Mouse (Mus musculus): ENCODE measurements around the gene Atp5s.

Atp5s gene

GRCm38 (mm10) chr12:69781935-69782650, 57.3 kb downstream of the Atp5s start:
- no peak for DNase-seq

GRCm38 (mm10) chr12:69783247-69784025, 58.7 kb downstream of the Atp5s start:
- no peak for DNase-seq

DNA sequence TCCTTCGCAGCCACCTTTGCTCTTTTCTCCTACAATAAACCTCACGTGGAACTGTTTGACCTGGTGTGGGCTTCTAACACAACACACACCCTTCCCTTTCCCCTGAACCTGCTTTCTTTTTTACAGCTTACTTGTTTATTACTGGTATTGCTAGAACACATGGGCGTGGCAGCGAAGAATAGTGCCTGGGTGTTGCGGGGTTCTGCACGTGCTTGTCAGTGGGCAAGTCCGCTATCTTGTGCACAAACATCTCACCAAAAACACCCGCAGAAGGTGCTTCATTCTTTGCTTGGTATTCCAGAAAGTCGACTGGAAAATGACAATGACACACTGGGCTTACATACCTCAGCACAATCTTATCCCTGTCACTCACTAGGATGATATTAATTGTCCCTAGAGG, 60.7 kb downstream of the Atp5s start:
- no peak for DNase-seq

DNA sequence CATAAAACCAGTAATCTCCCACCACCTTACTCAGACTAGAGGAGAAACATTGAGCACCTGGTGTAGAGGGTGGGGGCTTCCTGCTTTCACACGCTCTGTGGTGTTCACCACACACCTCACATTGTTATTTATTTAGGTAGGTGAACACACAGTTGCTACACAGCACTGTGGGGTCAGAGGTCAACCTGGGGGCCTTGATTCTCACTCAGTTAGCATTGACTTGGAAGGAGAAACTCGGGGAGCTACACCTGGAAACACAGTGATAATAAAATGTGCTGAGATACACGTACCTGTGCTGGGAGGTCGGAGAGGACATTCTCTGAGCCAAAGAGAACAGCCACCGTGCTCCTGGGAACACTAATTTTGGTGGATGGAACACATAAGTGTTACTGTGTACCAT, 63.6 kb downstream of the Atp5s start:
- no peak for DNase-seq

DNA sequence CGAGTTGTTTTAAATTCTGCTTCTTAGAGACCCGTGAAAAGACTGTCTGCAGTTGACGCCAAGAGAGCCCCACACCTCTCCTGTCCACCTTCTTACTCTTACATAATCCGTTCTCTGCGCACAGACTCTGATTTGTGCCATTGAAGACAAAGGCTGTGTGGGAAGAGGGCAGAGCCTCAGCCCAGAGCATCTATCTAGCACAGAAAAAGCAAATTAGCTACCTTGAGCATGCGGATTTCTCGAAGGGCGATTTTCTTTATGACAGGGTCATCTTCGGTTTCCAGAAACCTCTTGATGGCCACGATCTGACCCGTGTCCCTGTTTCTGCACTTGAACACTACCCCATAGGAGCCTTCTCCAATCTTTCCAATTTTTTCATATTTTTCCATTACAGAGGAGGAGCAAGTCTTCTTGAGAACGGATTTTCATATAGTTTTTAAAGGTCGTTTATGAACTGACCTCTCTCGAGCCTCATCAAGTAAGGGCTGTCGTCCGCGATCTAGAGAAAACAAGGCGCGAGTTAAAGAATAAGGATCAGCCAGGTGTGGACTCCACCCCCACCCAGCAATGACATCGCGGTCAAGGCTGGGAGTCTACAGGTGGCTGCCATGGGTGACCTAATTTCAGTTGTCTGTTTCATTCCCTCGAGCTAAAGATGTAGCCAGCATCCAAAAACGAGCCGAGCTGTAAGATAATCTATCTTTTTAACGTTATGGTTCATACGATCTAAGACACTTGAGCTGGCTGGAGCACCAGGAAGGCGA, 65.2 kb downstream of the Atp5s start:
- DNase-seq: no peak

DNA sequence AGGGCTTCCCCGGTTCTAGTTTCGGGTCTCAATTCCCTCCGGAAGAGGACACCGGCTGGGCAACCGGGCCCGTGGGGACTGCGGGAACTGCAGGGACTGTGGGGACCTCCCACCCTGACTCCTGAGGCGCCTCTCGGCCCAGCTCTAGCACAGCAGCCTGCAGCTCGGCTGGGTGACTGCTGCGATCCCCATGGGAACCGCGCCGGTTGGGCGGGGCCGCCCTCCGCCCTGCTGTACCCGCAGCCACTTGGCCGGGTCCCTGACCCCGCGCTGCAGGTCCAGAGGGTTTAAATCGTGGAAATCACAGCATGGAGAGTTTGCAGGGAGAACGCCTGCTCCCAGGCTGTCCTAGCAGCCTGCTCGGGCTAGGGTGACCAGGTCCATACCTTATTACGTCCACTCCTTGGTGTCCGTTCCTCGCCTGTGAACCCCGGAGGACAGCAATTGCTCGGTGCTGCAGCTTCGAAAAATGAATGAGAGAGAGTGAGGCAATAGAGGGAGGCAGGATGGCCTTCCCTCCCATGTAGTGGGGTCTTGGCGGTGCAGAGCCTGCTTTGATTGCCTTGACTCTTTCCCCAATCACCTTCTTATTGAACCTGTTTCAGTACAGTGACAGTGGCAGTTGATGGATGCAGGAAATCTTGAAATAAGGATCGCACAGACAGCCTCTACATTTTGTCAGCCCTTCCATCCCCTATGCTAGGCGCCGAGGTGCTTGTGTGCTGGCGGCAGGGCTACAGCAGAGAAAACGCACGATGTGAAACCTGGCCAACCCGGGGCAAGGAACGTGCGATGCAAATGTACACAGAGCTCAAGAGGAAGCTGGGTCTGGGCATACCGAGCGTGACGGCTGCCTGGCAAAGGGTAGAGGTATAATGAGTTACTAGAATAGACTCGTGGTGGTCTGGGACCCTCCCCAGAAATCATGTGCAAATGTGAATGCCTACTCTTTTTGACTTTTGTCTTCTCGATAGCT, 66.1 kb downstream of the Atp5s start, which contains the start of gene Cdkl1:
Gene Cdkl1 (minus strand): TSS at position 738 of the 976 bp plus-strand sequence.
- peak; percentile 65 for DNase-seq

All from lung, postnatal 36 days (tissue).